Mouse (Mus musculus) heart, embryonic 14.5 days (tissue): ENCODE results near the gene Sap25. TPM values are rescaled to one million over a fixed set of nuclear protein-coding genes. Genes with fewer than 3 reads are reported as not detected.

ENCODE experiments used
- ATAC-seq: fragments of 200-750 bp; cut with Nextera tagmentation; 2 replicates; pipeline ENCODE4 v1.8.0; 2017; ENCODE audit warnings: low read depth, moderate TSS enrichment; ENCODE audit not compliant: insufficient number of reproducible peaks, insufficient read depth, low FRiP score
- H3K27ac ChIP-seq, 2 experiments: fragments of 200-500 bp in 1 of 2; fragments of 300-500 bp in 1 of 2; sonication (generic) in 1 of 2; replicated peaks in 1 of 2; 2 replicates each; pipeline ENCODE4 v1.5.1; 2012 to 2014; ENCODE audit warnings: low read depth in 2 of 2, low read length in 2 of 2, control low read depth in 1 of 2, mild to moderate bottlenecking in 1 of 2, mixed read lengths in 1 of 2; ENCODE audit not compliant: control insufficient read depth in 1 of 2, insufficient read depth in 1 of 2
- H3K27me3 ChIP-seq: fragments of 300-500 bp; sonication (generic); 2 replicates; pipeline ENCODE4 v1.6.1; 2014; ENCODE audit warnings: mild to moderate bottlenecking, low read length, control low read depth; ENCODE audit not compliant: control insufficient read depth, insufficient read depth
- H3K36me3 ChIP-seq: fragments of 300-500 bp; sonication (generic); 2 replicates; pipeline ENCODE4 v1.6.1; 2014; ENCODE audit warnings: mild to moderate bottlenecking, control low read depth, low read length, mixed read lengths; ENCODE audit not compliant: control insufficient read depth, insufficient read depth
- H3K4me1 ChIP-seq, 2 experiments: fragments of 200-500 bp in 1 of 2; fragments of 300-500 bp in 1 of 2; sonication (generic) in 1 of 2; 2 replicates each; pipeline ENCODE4 v1.6.1; 2012 to 2014; ENCODE audit warnings: low read length in 2 of 2, control low read depth in 1 of 2, mixed read lengths in 1 of 2; ENCODE audit not compliant: control insufficient read depth in 2 of 2, insufficient read depth in 2 of 2
- H3K4me2 ChIP-seq: fragments of 300-500 bp; sonication (generic); 2 replicates; pipeline ENCODE4 v1.6.1; 2014; ENCODE audit warnings: mild to moderate bottlenecking, low read length
- H3K4me3 ChIP-seq, 2 experiments: fragments of 200-500 bp in 1 of 2; fragments of 300-500 bp in 1 of 2; sonication (generic) in 1 of 2; 2 replicates each; pipeline ENCODE4 v1.5.1; 2012 to 2014; ENCODE audit warnings: low read length in 2 of 2, mild to moderate bottlenecking in 2 of 2, control low read depth in 1 of 2, low read depth in 1 of 2, moderate library complexity in 1 of 2; ENCODE audit not compliant: control insufficient read depth in 1 of 2, insufficient read depth in 1 of 2
- H3K9ac ChIP-seq: fragments of 300-500 bp; sonication (generic); 2 replicates; pipeline ENCODE4 v1.6.1; 2014; ENCODE audit warnings: mild to moderate bottlenecking, low read length
- H3K9me3 ChIP-seq: fragments of 300-500 bp; sonication (generic); 2 replicates; pipeline ENCODE4 v1.6.1; 2016; ENCODE audit warnings: low read length, control low read depth; ENCODE audit not compliant: control insufficient read depth
- WGBS: fragments of 180-500 bp; shearing (Covaris S2); extraction: QIAGEN DNeasy Blood & Tissue Kit; methylation state at CpG from one replicate; pipeline ENCODE4 v1.1.7; 2014; 5-methylcytosine and 5-hydroxymethylcytosine counted together
- polyA plus RNA-seq: library from polyadenylated mRNA; unstranded; fragments of >200 nt; fragmentation: Nextera tagmentation; extraction: Ambion mirVana; gene quantifications from 2 replicates; pipeline ENCODE4 v1.2.1, GENCODE M21; 2014

The Sap25 gene
- polyA plus RNA-seq, result 4.3 and 4.6 TPM in 2 replicates

GRCm38 (mm10) chr5:137641054-137641453 lies at the start of gene Sap25:
TSS of gene Sap25 (plus strand) at chr5:137641334.
- Histone ChIP-seq H3K27me3 (peaks cover 23% of the 10 kb centered on the region), H3K4me1 (peaks cover 0 to 8% of the 10 kb centered on the region in 2 experiments; a peak in 3 of 4 replicates), H3K27ac (no peak within 1 kb of the TSS), H3K4me3 (no peak within 1 kb of the TSS), H3K36me3 (peaks cover 61% of the 10 kb centered on the region), H3K4me2 (no peak within 1 kb of the TSS), H3K9ac (no peak within 1 kb of the TSS), H3K9me3 (no peaks in the 10 kb centered on the region)
- 87% methylated on average over 19 of the region's 19 CpGs for WGBS
- no peak for ATAC-seq

- Histone ChIP-seq H3K27me3 (no peaks in the 10 kb centered on the region), H3K4me3 (no peak overlapping the region), H3K4me1 (peaks cover 5 to 10% of the 10 kb centered on the region in 2 experiments), H3K9ac (no peak overlapping the region), H3K36me3 (peaks cover 7% of the 10 kb centered on the region; the same call in 1 of the 2 replicates), H3K4me2 (no peak overlapping the region), H3K9me3 (no peaks in the 10 kb centered on the region), H3K27ac (no peak overlapping the region)
- 85% methylated on average over 7 of the region's 7 CpGs for WGBS
- ATAC-seq, result no peak
Measured at GRCm38 (mm10) chr5:137595921-137596320, 45.2 kb upstream of the Sap25 start.

GRCm38 (mm10) chr5:137596601-137597261 lies 44.4 kb upstream of the Sap25 start:
- Histone ChIP-seq H3K9me3 (no peaks in the 10 kb centered on the region), H3K4me3 (no peak overlapping the region), H3K9ac (no peak overlapping the region), H3K4me1 (peaks cover 5 to 10% of the 10 kb centered on the region in 2 experiments), H3K4me2 (no peak overlapping the region), H3K36me3 (peaks cover 7% of the 10 kb centered on the region; the same call in 1 of the 2 replicates), H3K27me3 (no peaks in the 10 kb centered on the region), H3K27ac (no peak overlapping the region)
- 38% methylated on average over 28 of the region's 30 CpGs for WGBS
- ATAC-seq, result no peak

GRCm38 (mm10) chr5:137597625-137598024 lies 43.5 kb upstream of the Sap25 start:
- WGBS, result 94% methylated on average over 6 of the region's 6 CpGs
- no peak for ATAC-seq
- Histone ChIP-seq H3K27me3 (no peaks in the 10 kb centered on the region), H3K9ac (no peak overlapping the region), H3K9me3 (no peaks in the 10 kb centered on the region), H3K4me1 (peaks cover 8 to 14% of the 10 kb centered on the region in 2 experiments), H3K36me3 (peaks cover 7% of the 10 kb centered on the region; the same call in 1 of the 2 replicates), H3K27ac (no peak overlapping the region), H3K4me2 (no peak overlapping the region), H3K4me3 (no peak overlapping the region)

- Histone ChIP-seq H3K9me3 (no peaks in the 10 kb centered on the region), H3K4me3 (no peak overlapping the region), H3K27ac (no peak overlapping the region), H3K36me3 (peaks cover 7% of the 10 kb centered on the region; the same call in 1 of the 2 replicates), H3K4me2 (no peak overlapping the region), H3K27me3 (no peaks in the 10 kb centered on the region), H3K9ac (no peak overlapping the region), H3K4me1 (peaks cover 9 to 20% of the 10 kb centered on the region in 2 experiments)
- WGBS, result 59% methylated on average over 2 of the region's 2 CpGs
- ATAC-seq, result no peak
Measured at GRCm38 (mm10) chr5:137598100-137598826, 42.9 kb upstream of the Sap25 start.

- H3K4me1 ChIP-seq, result peaks cover 9 to 20% of the 10 kb centered on the region in 2 experiments
Measured at GRCm38 (mm10) chr5:137599600-137599999, 41.5 kb upstream of the Sap25 start.

GRCm38 (mm10) chr5:137600281-137600618 lies 40.9 kb upstream of the Sap25 start:
- peak; percentile 55 for ATAC-seq
- Histone ChIP-seq H3K27me3 (no peaks in the 10 kb centered on the region), H3K9me3 (no peaks in the 10 kb centered on the region), H3K4me3 (peak overlapping the region; percentile 75 to 80), H3K4me2 (peak overlapping the region; percentile 96), H3K9ac (peak overlapping the region; percentile 91), H3K27ac (peak overlapping the region in 1 of 2 experiments; percentile 20; a peak in 1 of 4 replicates), H3K4me1 (peaks cover 9 to 20% of the 10 kb centered on the region in 2 experiments), H3K36me3 (peaks cover 19% of the 10 kb centered on the region)
- WGBS, result 1% methylated on average over 19 of the region's 19 CpGs

More at GRCm38 (mm10) chr5:137599600-137599999, 41.5 kb upstream of the Sap25 start:
- peaks cover 14% of the 10 kb centered on the region; the same call in 1 of the 2 replicates for H3K36me3 ChIP-seq
- H3K4me3 ChIP-seq, result peak overlapping the region; percentile 75 to 80
- no peak for ATAC-seq
- peak overlapping the region; percentile 91 for H3K9ac ChIP-seq
- peak overlapping the region; percentile 96 for H3K4me2 ChIP-seq
- H3K27ac ChIP-seq, result no peak overlapping the region
- WGBS, result 62% methylated on average over 9 of the region's 9 CpGs
- no peaks in the 10 kb centered on the region for H3K9me3 ChIP-seq
- H3K27me3 ChIP-seq, result no peaks in the 10 kb centered on the region
